ENCODE assay signal across 8 mouse cellular contexts in the genomic region with DNA sequence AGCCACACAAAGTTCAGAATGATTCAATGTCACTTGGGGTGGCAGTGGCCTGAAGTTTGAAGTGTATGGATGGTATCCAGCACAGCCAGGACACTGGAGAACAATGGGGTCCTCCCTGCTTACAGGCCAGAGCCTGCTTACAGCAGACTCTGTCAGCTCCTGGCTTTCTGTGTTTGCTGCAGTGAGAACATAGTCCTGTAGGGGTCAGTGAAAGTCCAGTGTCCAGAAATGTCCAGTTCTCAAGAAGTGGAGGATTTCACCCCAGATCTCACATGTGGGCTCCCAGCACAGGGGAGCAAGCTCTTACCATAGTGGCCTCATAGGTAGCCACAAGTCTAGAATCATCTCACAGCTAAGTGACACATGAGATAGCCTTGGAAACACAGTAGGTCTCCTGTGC. TPM values are rescaled to one million over a fixed set of nuclear protein-coding genes. Genes with fewer than 3 reads are reported as not detected.
DNase-seq lines count a peak whose midpoint lies in the region; ATAC-seq and TF ChIP-seq lines count a peak whose summit lies in the region.

No protein-coding gene starts in this region.

- H3K79me2 ChIP-seq in CH12.LX (replicated peaks; ENCODE audit: control insufficient read depth, extremely low read depth, insufficient read depth, poor library complexity, severe bottlenecking): peaks cover 31% of the 10 kb centered on the region

- in situ Hi-C loops in CH12.LX (cut with MboI; ENCODE audit: low pct_ligation_motif_present, low pct_unique_long_range_greater_than_20kb, low sequenced_read_pairs): loop anchor here (25.0 kb wide), 1 partner anchor 333 kb away; the partner anchor contains the start of gene Timp4

- TF ChIP-seq CTCF in CH12.LX (conservative IDR thresholded peaks at IDR 0.05 in 1 of 2, IDR thresholded peaks at IDR 0.05 in 1 of 2; ENCODE audit: low read depth in 2 of 2, low read length in 2 of 2): peak; percentile 58 to 93; a peak in 3 of 4 replicates

- dilution Hi-C loops in CH12.LX (cut with MboI; ENCODE audit: extremely low pct_ligation_motif_present, extremely low pct_unique_long_range_greater_than_20kb, low sequenced_read_pairs): no loop called here

- H3K27me3 ChIP-seq in forebrain, embryonic 11.5 days (ENCODE audit: control insufficient read depth, insufficient read depth, low read length): no peaks in the 10 kb centered on the region
- no peaks in the 10 kb centered on the region for H3K27me3 ChIP-seq in forebrain, embryonic 15.5 days
- no peaks in the 10 kb centered on the region for H3K27me3 ChIP-seq in CH12.LX (replicated peaks)

- no peak for TF ChIP-seq EP300 in CH12.LX (IDR thresholded peaks at IDR 0.05; ENCODE audit: low read length)

- DNase-seq in forebrain, embryonic 11.5 days (ENCODE audit: low spot score): no peak
- DNase-seq in CH12.LX (ENCODE audit: extremely low read depth): peak; percentile 73
- DNase-seq in embryo, embryonic 10 days (ENCODE audit: low spot score): peak; percentile 70
- DNase-seq in c-Kit-positive CD71-positive TER-119-positive erythroid progenitor cells, embryonic 14.5 days (ENCODE audit: low spot score): no peak
- no peak for DNase-seq in urinary bladder, postnatal 4 days (ENCODE audit: low spot score in 2 of 2)

- TF ChIP-seq RAD21 in CH12.LX (IDR thresholded peaks at IDR 0.05; ENCODE audit: low read depth, low read length): peak; percentile 92

- no peak overlapping the region for H3K4me3 ChIP-seq in forebrain, embryonic 11.5 days (ENCODE audit: low read depth, low read length)
- H3K4me3 ChIP-seq in forebrain, embryonic 15.5 days: no peak overlapping the region
- H3K4me3 ChIP-seq in CH12.LX (replicated peaks in 1 of 3; ENCODE audit: low read depth in 2 of 3, low read length in 2 of 3, poor library complexity in 1 of 3): peak overlapping the region in 1 of 3 experiments; percentile 5

- H3K4me1 ChIP-seq in forebrain, embryonic 11.5 days (replicated peaks; ENCODE audit: control insufficient read depth, insufficient read depth, low read length): peaks cover 6% of the 10 kb centered on the region; the same call in 1 of the 2 replicates
- H3K4me1 ChIP-seq in forebrain, embryonic 15.5 days: peaks cover 29% of the 10 kb centered on the region
- peaks cover 35 to 70% of the 10 kb centered on the region in 2 experiments for H3K4me1 ChIP-seq in CH12.LX (ENCODE audit: control insufficient read depth in 1 of 2, insufficient read depth in 2 of 2)

- ATAC-seq in forebrain, embryonic 11.5 days (replicated peaks; ENCODE audit: low FRiP score): peak; percentile 24; the same call in 1 of the 2 replicates
- ATAC-seq in forebrain, embryonic 15.5 days (replicated peaks): no peak
- peak; percentile 8 for ATAC-seq in inflammation-experienced regulatory T-cells, adult 6 months
- peak; percentile 64 for ATAC-seq in megakaryocyte, adult 5-6 weeks (ENCODE audit: poor library complexity, severe bottlenecking)

- TF ChIP-seq POLR2A in CH12.LX (IDR thresholded peaks at IDR 0.05; ENCODE audit: low read depth, low read length): no peak; the same call in 1 of the 2 replicates

- H3K27ac ChIP-seq in forebrain, embryonic 11.5 days (ENCODE audit: low read depth, low read length): no peak overlapping the region
- H3K27ac ChIP-seq in forebrain, embryonic 15.5 days (replicated peaks): no peak overlapping the region
- peak overlapping the region; percentile 98 for H3K27ac ChIP-seq in CH12.LX (ENCODE audit: insufficient read depth, low read depth)

- no peak overlapping the region for H3K9ac ChIP-seq in forebrain, embryonic 11.5 days (ENCODE audit: low read length)
- H3K9ac ChIP-seq in forebrain, embryonic 15.5 days (replicated peaks): no peak overlapping the region
- peak overlapping the region; percentile 59; the same call in 1 of the 2 replicates for H3K9ac ChIP-seq in CH12.LX (ENCODE audit: insufficient read depth, low read depth)

- no peaks in the 10 kb centered on the region for H3K36me3 ChIP-seq in forebrain, embryonic 11.5 days (ENCODE audit: control insufficient read depth, insufficient read depth, low read length)
- no peaks in the 10 kb centered on the region for H3K36me3 ChIP-seq in forebrain, embryonic 15.5 days
- H3K36me3 ChIP-seq in CH12.LX (replicated peaks in 1 of 2; ENCODE audit: control insufficient read depth in 1 of 2, insufficient read depth in 1 of 2, low read length in 1 of 2): peaks cover 4 to 11% of the 10 kb centered on the region in 2 experiments

- no peak overlapping the region for H3K4me2 ChIP-seq in forebrain, embryonic 11.5 days (ENCODE audit: low read depth, low read length, severe bottlenecking)
- no peak overlapping the region for H3K4me2 ChIP-seq in forebrain, embryonic 15.5 days (replicated peaks)
- peak overlapping the region; percentile 83; the same call in 1 of the 2 replicates for H3K4me2 ChIP-seq in CH12.LX (ENCODE audit: insufficient read depth, low read depth, poor library complexity, severe bottlenecking)

- H3K9me3 ChIP-seq in forebrain, embryonic 11.5 days (ENCODE audit: control insufficient read depth, low read length): 0 out of 2 replicates have a peak, but pooled peaks cover 4% of the 10 kb centered on the region
- H3K9me3 ChIP-seq in forebrain, embryonic 15.5 days: no peaks in the 10 kb centered on the region
- H3K9me3 ChIP-seq in CH12.LX (replicated peaks; ENCODE audit: low read length): peaks cover 9% of the 10 kb centered on the region

TF ChIP-seq in CH12.LX, 34 proteins besides CTCF, POLR2A, EP300 and RAD21:
- peak; percentile 81 for TF ChIP-seq ZC3H11A (IDR thresholded peaks at IDR 0.05; ENCODE audit: low read depth, low read length)
- no peak; the same call in none of the 2 replicates for TF ChIP-seq NELFE (IDR thresholded peaks at IDR 0.05; ENCODE audit: low read depth, low read length)
- 0 out of 2 replicates have a peak, but pooled peaks have one; percentile 41 for TF ChIP-seq MAX (IDR thresholded peaks at IDR 0.05; ENCODE audit: low read length)
- no peak for TF ChIP-seq CHD1 (IDR thresholded peaks at IDR 0.05; ENCODE audit: low read depth, low read length)
- TF ChIP-seq MYC (IDR thresholded peaks at IDR 0.05; ENCODE audit: low read depth, low read length): peak; percentile 83
- 0 out of 2 replicates have a peak, but pooled peaks have one; percentile 32 for TF ChIP-seq IRF4 (IDR thresholded peaks at IDR 0.05; ENCODE audit: low read depth, low read length)
- no peak for TF ChIP-seq CHD2 (IDR thresholded peaks at IDR 0.05; ENCODE audit: low read length)
- TF ChIP-seq USF2 (conservative IDR thresholded peaks at IDR 0.05; ENCODE audit: low read depth, low read length): no peak
- peak; percentile 34 for TF ChIP-seq MEF2A (IDR thresholded peaks at IDR 0.05; ENCODE audit: borderline replicate concordance, low read depth, low read length)
- no peak for TF ChIP-seq PAX5 (IDR thresholded peaks at IDR 0.05; ENCODE audit: low read length)
- peak; percentile 47; the same call in 1 of the 2 replicates for TF ChIP-seq SIN3A (IDR thresholded peaks at IDR 0.05; ENCODE audit: low read length)
- TF ChIP-seq MXI1 (IDR thresholded peaks at IDR 0.05; ENCODE audit: low read depth, low read length): 0 out of 2 replicates have a peak, but pooled peaks have one; percentile 56
- TF ChIP-seq TCF12 (IDR thresholded peaks at IDR 0.05; ENCODE audit: low read depth, low read length): peak; percentile 14
- peak; percentile 18; the same call in 1 of the 2 replicates for TF ChIP-seq ZKSCAN1 (IDR thresholded peaks at IDR 0.05; ENCODE audit: borderline replicate concordance, low read depth, low read length)
- TF ChIP-seq MAFK (IDR thresholded peaks at IDR 0.05; ENCODE audit: insufficient replicate concordance, low read length): no peak
- TF ChIP-seq HCFC1 (IDR thresholded peaks at IDR 0.05; ENCODE audit: low read depth, low read length): no peak
- peak; percentile 97 for TF ChIP-seq SMC3 (IDR thresholded peaks at IDR 0.05; ENCODE audit: low read depth, low read length)
- TF ChIP-seq KAT2A (IDR thresholded peaks at IDR 0.05; ENCODE audit: insufficient replicate concordance, low read length): no peak
- no peak for TF ChIP-seq ELF1 (IDR thresholded peaks at IDR 0.05; ENCODE audit: low read depth, low read length)

RNA-seq across cellular contexts. Expression of gene Vgll4, which starts 40.4 kb away (rescaled TPM):
- polyA plus RNA-seq in forebrain, embryonic 11.5 days (2014; fragmentation: Nextera tagmentation; extraction: Ambion mirVana): 72.0 and 73.1 TPM in 2 replicates
- polyA plus RNA-seq in forebrain, embryonic 15.5 days (2015; fragmentation: Nextera tagmentation; extraction: Ambion mirVana): 83.1 and 88.6 TPM in 2 replicates
- total RNA-seq in CH12.LX (2012; rRNA removed) (73.7 and 85.1 TPM in 2 replicates), CH12.LX (2014; rRNA removed) (29.3 and 34.6 TPM in 2 replicates)
- polyA plus RNA-seq in CH12.LX (2012; ENCODE audit: insufficient read length, low read depth): 32.4 and 37.3 TPM in 2 replicates
- 100 to 1,000 TPM; 118 to 183 (median 152) TPM for polyA plus RNA-seq in inflammation-experienced regulatory T-cells, adult 6 months (2017; shearing (Covaris generic))
- total RNA-seq in megakaryocyte, adult 5-6 weeks (2015): 9.4 and 9.7 TPM in 2 replicates
- 26.4 and 29.7 TPM in 2 replicates for total RNA-seq in megakaryocyte, adult 5-6 weeks (2017)

Comparison
In these comparisons a context has a peak if more than half of its experiments do, and no peak if none do; other contexts are left out.
1. DNase-seq: peak in CH12.LX (single experiment) and embryo, embryonic 10 days (single experiment); none in forebrain, embryonic 11.5 days (single experiment), c-Kit-positive CD71-positive TER-119-positive erythroid progenitor cells, embryonic 14.5 days (single experiment) and urinary bladder, postnatal 4 days (0 of 2).